Mouse (Mus musculus) liver, embryonic 12.5 days (tissue): ENCODE data around the gene 4930579F01Rik. TPM values are rescaled to one million over a fixed set of nuclear protein-coding genes. Genes with fewer than 3 reads are reported as not detected.

ENCODE experiments used
- ATAC-seq: fragments of 200-750 bp; cut with Nextera tagmentation; 2 replicates; pipeline ENCODE4 v1.8.0; 2017; ENCODE audit warnings: moderate number of reproducible peaks, mild to moderate bottlenecking, moderate library complexity
- H3K27ac ChIP-seq: fragments of 300-500 bp; sonication (generic); 2 replicates; pipeline ENCODE4 v1.5.1; 2016; ENCODE audit warnings: mild to moderate bottlenecking
- H3K27me3 ChIP-seq: fragments of 300-500 bp; sonication (generic); replicated peaks from 2 replicates; pipeline ENCODE4 v1.6.1; 2016; ENCODE audit warnings: mild to moderate bottlenecking, moderate library complexity
- H3K36me3 ChIP-seq: fragments of 300-500 bp; sonication (generic); 2 replicates; pipeline ENCODE4 v1.6.1; 2016; ENCODE audit warnings: mild to moderate bottlenecking, moderate library complexity
- H3K4me1 ChIP-seq: fragments of 300-500 bp; sonication (generic); 2 replicates; pipeline ENCODE4 v1.6.1; 2016
- H3K4me2 ChIP-seq: fragments of 300-500 bp; sonication (generic); 2 replicates; pipeline ENCODE4 v1.6.1; 2016; ENCODE audit warnings: mild to moderate bottlenecking, moderate library complexity
- H3K4me3 ChIP-seq: fragments of 300-500 bp; sonication (generic); 2 replicates; pipeline ENCODE4 v1.5.1; 2016; ENCODE audit warnings: mild to moderate bottlenecking, moderate library complexity
- H3K9ac ChIP-seq: fragments of 300-500 bp; sonication (generic); 2 replicates; pipeline ENCODE4 v1.6.1; 2016; ENCODE audit warnings: mild to moderate bottlenecking, moderate library complexity
- H3K9me3 ChIP-seq: fragments of 300-500 bp; sonication (generic); replicated peaks from 2 replicates; pipeline ENCODE4 v1.6.1; 2016; ENCODE audit warnings: mild to moderate bottlenecking, moderate library complexity
- WGBS: fragments of 180-500 bp; shearing (Covaris S2); methylation state at CpG from one replicate; pipeline ENCODE4 v1.1.7; 2016; ENCODE audit not compliant: insufficient replicate concordance; 5-methylcytosine and 5-hydroxymethylcytosine counted together
- polyA plus RNA-seq: library from polyadenylated mRNA; unstranded; fragments of >200 nt; fragmentation: Nextera tagmentation; extraction: Ambion mirVana; gene quantifications from 2 replicates; pipeline ENCODE4 v1.2.1, GENCODE M21; 2016

The 4930579F01Rik gene
- polyA plus RNA-seq, 1 experiment from 2014 or later = not detected

DNA sequence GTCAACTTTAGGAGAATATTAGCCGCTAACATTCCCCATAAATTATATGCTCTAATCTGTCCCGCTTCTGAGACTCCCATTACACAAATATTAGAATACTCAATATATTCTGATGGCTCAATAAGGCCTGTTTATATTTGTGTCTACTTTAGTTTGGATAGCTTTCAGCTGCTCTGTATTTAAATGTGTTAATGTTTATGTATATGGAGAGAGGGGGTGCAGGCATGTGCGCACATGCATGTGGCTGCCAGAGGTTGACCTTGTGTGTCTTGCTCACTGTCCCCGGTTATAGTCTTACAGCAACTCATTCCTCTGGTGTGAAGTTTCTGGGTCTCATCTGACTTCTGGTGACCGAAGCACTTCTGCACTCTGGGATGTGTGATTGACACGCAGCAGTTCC, 18.1 kb downstream of the 4930579F01Rik start:
- Histone ChIP-seq H3K9ac (no peak overlapping the region), H3K36me3 (no peaks in the 10 kb centered on the region), H3K27ac (no peak overlapping the region), H3K4me3 (no peak overlapping the region), H3K27me3 (no peaks in the 10 kb centered on the region), H3K9me3 (no peaks in the 10 kb centered on the region), H3K4me1 (no peaks in the 10 kb centered on the region), H3K4me2 (no peak overlapping the region)
- no peak for ATAC-seq
- WGBS = 80% methylated on average over 6 of the region's 6 CpGs

DNA sequence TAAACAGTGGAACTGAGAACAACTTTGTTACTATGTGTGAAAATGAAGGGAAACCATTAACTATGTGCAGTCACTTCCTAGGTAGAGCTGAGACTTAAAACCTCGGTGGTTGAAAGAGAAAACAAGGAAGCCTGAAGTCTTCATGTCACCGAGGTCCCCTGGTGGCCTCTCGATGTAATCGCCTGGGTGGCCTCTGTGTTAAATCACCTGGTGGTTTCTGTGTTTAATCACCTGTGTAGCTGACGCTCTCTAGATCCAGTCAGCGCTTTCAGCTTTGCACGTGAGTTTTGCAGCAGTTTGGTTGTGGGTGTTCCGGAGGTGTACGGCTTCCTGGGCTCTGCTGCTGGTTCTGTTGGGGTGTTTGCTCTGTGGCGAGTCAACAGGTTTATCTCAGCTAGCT, 20.3 kb downstream of the 4930579F01Rik start:
- H3K4me2 ChIP-seq = no peak overlapping the region
- no peak overlapping the region for H3K4me3 ChIP-seq
- H3K27me3 ChIP-seq = no peaks in the 10 kb centered on the region
- H3K9me3 ChIP-seq = no peaks in the 10 kb centered on the region
- no peak overlapping the region for H3K9ac ChIP-seq
- H3K27ac ChIP-seq = no peak overlapping the region
- WGBS = 67% methylated on average over 10 of the region's 10 CpGs
- no peaks in the 10 kb centered on the region for H3K36me3 ChIP-seq
- H3K4me1 ChIP-seq = no peaks in the 10 kb centered on the region
- no peak for ATAC-seq

DNA sequence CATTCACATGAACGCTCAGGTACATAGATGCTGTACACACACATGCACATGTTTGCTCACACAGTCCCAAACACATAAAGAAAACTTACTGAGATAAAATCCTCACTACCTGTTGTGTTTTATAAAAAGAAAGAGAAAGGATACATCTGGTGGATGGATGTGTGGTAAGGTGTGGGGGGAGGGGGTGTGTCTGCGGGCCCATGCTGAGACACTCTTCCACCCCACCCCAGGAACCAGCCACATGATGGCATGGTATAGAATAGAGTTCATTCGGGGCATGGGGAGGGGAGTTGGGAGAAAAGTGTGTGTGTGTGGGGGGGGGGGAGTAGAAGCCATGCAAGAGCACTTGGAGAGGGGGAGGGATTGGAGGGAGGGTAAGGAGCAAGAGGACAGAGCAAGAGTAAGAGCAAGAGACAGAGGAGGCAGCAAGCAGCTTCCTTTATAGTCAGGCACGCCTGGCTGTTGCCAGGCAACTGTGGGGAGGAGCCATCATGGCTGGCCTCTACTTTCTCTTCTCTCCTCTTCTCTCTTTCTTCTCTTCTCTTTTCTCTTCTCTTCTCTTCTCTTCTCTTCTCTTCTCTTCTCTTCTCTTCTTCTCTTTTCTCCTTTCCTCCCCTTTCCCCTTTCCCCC, 31.0 kb downstream of the 4930579F01Rik start:
- Histone ChIP-seq H3K4me3 (no peak overlapping the region), H3K36me3 (0 out of 2 replicates have a peak, but pooled peaks cover 2% of the 10 kb centered on the region), H3K9ac (no peak overlapping the region), H3K27ac (no peak overlapping the region), H3K4me2 (no peak overlapping the region), H3K4me1 (no peaks in the 10 kb centered on the region), H3K27me3 (no peaks in the 10 kb centered on the region), H3K9me3 (no peaks in the 10 kb centered on the region)
- no peak for ATAC-seq
- 43% methylated on average over 4 of the region's 4 CpGs for WGBS

- ATAC-seq = no peak
- Histone ChIP-seq H3K4me3 (no peak overlapping the region), H3K27ac (no peak overlapping the region), H3K27me3 (no peaks in the 10 kb centered on the region), H3K9me3 (no peaks in the 10 kb centered on the region), H3K4me2 (no peak overlapping the region), H3K36me3 (peaks cover 8% of the 10 kb centered on the region; the same call in 1 of the 2 replicates), H3K4me1 (no peaks in the 10 kb centered on the region), H3K9ac (no peak overlapping the region)
- WGBS = 75% methylated on average over 10 of the region's 10 CpGs
These were observed 32.0 kb downstream of the 4930579F01Rik start for GRCm38 (mm10) chr3:138161623-138162022.

DNA sequence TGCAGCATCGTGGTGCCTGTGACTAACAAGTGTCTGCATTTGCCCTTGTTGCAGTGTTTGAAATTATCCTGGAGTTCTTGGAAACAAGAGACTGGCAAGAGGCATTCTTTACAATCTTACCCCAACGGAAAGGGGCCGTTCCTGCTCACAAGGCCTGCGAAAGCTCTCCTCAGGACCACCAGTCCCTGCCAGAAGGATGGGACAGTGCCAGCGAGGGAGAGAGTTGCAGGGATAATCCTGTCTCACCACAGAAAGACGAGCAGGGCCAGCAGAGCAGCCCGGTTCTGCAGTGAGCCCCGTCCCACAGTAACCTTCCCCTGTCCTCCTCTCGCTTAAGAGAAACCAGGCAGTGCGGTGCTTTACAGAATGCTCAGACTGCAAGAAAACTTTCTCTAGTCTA, 37.0 kb downstream of the 4930579F01Rik start:
- 74% methylated on average over 10 of the region's 10 CpGs for WGBS
- Histone ChIP-seq H3K36me3 (peaks cover 44% of the 10 kb centered on the region), H3K27me3 (no peaks in the 10 kb centered on the region), H3K9me3 (no peaks in the 10 kb centered on the region), H3K4me2 (no peak overlapping the region), H3K4me3 (no peak overlapping the region), H3K9ac (no peak overlapping the region), H3K4me1 (no peaks in the 10 kb centered on the region), H3K27ac (no peak overlapping the region)
- no peak for ATAC-seq

DNA sequence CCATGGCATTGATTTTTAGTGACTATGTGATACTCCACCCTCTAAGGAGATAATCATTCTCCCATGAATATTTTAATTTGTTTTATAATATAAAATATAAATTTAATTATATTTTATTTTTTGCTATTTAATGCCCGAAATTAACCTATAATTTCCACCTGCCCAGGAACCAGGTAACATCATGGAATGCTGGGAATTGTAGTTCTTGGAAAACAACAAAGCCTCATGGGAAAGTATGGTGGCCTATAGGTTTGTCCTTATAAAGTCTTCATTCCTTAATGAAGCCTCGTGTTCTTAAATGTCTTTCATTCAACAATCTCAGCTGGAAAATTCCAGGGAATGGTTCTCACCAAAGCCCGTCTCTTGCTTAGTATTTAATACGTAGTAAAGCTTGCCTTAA, 38.6 kb downstream of the 4930579F01Rik start:
- H3K9ac ChIP-seq = no peak overlapping the region
- WGBS = 74% methylated on average over 4 of the region's 4 CpGs
- H3K9me3 ChIP-seq = no peaks in the 10 kb centered on the region
- H3K36me3 ChIP-seq = peaks cover 55% of the 10 kb centered on the region
- H3K4me3 ChIP-seq = no peak overlapping the region
- no peaks in the 10 kb centered on the region for H3K4me1 ChIP-seq
- no peak overlapping the region for H3K4me2 ChIP-seq
- H3K27ac ChIP-seq = no peak overlapping the region
- no peaks in the 10 kb centered on the region for H3K27me3 ChIP-seq
- ATAC-seq = no peak

DNA sequence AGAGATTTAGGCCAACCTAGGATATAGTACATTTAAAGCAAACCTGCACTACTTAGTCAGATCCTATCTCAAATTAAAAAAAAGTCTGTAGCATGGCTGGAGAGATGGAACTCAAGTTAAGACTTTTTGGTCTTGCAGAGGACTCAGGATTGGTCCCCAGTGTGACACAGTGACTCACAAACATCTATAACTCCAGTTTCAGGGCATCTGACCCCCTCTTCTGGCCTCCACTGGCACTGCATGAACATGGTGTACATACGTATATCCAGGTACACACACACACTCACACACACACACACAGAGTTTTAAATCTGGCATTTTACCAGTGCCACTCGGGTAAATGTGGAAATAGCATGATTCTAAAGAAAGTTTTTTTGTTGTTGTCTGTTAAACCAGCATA, 44.8 kb downstream of the 4930579F01Rik start:
- H3K36me3 ChIP-seq = peaks cover 48% of the 10 kb centered on the region
- 87% methylated on average over 2 of the region's 2 CpGs for WGBS
- H3K27me3 ChIP-seq = no peaks in the 10 kb centered on the region
- no peak for ATAC-seq
- H3K9me3 ChIP-seq = no peaks in the 10 kb centered on the region
- H3K27ac ChIP-seq = no peak overlapping the region
- H3K9ac ChIP-seq = no peak overlapping the region
- H3K4me1 ChIP-seq = no peaks in the 10 kb centered on the region
- no peak overlapping the region for H3K4me2 ChIP-seq
- no peak overlapping the region for H3K4me3 ChIP-seq

DNA sequence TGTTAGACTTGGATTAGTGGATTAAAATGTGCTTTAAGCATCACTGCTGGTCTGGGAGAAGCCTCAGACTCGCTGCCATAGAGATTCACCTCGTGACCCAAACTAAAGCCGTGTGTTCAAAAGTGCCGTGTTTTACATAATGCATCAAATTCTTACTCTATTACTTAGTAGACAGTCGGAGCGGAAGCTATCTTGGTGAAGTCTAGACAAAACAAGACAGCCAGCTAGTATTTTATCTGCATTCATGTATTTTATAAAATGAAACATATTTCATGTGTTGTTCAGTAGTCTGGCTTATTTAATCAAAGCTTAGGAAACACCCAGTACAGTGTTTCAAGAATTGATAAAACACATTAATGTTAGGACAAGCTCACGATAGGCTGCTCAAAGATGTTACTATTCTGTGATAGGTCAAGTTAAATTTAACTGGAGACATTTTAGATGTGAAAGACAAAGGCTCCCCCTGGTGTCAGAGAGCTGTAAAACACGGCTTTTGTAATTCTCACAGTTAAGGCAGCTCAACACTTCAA, 48.9 kb downstream of the 4930579F01Rik start, which contains the start of gene Mttp:
Gene Mttp, minus strand, starts transcription at position 327 of the 530 bp plus-strand sequence.
- Histone ChIP-seq H3K9me3 (no peaks in the 10 kb centered on the region), H3K4me3 (peak within 1 kb of the TSS; percentile 77), H3K9ac (peak within 1 kb of the TSS; percentile 82), H3K27me3 (no peaks in the 10 kb centered on the region), H3K27ac (peak within 1 kb of the TSS; percentile 98), H3K36me3 (peaks cover 18% of the 10 kb centered on the region), H3K4me1 (peaks cover 4% of the 10 kb centered on the region), H3K4me2 (peak within 1 kb of the TSS; percentile 83)
- WGBS = 2% methylated on average over 8 of the region's 8 CpGs
- ATAC-seq = peak; percentile 47

DNA sequence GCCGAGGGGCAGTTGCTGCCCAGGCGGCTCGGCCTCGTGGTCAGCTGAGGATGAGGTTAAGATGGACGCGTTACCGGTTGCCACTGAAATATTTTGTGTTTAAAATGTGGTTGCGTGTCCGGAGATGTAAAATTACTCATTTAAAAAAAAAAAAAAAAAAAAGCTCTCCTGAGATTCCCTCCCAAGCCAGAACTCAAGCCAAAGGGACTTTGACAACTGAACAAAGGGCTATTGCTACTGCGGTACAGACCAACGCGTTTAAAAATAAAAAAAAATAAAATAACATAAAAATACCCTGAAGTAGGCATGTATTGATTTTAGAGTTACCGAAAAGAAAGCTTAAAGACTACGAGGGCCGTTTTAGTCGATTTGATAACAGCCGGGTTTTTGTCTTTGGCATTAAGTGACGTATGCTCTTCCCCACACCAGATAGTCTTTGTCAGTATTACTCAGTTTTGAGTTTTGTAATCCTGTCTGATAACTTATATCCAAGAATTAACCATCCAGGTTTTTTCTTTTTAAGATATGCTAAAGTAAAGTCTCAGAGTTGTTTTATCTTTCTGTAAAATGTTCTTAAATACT, 49.5 kb downstream of the 4930579F01Rik start:
- peak overlapping the region; percentile 82 for H3K9ac ChIP-seq
- no peak for ATAC-seq
- peak overlapping the region; percentile 77 for H3K4me3 ChIP-seq
- WGBS = under 1% methylated on average over 18 of the region's 18 CpGs
- peak overlapping the region; percentile 98 for H3K27ac ChIP-seq
- H3K9me3 ChIP-seq = no peaks in the 10 kb centered on the region
- H3K4me2 ChIP-seq = peak overlapping the region; percentile 83
- H3K36me3 ChIP-seq = peaks cover 12% of the 10 kb centered on the region
- H3K4me1 ChIP-seq = peaks cover 4% of the 10 kb centered on the region
- H3K27me3 ChIP-seq = no peaks in the 10 kb centered on the region

DNA sequence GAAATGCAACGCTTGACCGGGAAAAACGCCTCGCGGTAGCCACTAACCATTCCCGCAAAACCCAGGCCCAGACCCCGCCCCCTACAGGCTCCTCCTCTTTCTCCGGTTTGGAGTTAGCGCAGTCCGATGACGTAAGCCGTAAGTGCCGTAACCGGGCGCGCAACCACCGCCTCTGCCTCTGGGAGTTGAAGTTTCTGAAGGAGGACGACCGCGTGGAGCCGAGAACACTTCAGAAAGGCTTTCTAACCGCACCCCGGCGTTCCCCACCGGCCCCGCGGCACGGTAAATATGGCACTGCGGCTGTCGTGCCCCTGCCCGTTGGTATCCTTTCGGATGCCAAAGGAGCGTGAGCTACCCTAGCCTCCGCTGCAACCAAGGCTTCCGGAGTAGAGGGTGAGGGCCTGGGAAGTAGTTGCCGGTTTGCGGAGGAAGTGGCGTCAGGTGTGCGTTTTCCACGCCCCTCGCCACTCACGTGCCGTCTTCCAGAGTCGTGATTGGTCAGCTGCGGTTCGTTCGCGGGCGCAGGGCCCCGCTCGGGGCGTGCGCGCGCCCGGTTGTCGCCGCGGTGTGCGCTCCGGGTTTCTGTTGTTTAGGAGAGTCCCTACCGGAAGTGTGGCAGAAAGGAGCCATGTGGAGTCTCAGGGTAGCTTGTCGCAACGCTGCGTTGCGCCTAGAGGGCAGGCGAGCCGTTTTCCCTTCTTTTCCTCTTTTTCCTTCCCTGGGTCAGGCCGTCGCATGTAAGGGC, 50.1 kb downstream of the 4930579F01Rik start, which contains the start of gene Trmt10a:
Gene Trmt10a, plus strand, starts transcription at position 134 of the 745 bp plus-strand sequence.
- H3K27ac ChIP-seq = peak within 1 kb of the TSS; percentile 98
- peak within 1 kb of the TSS; percentile 83 for H3K4me2 ChIP-seq
- peaks cover 4% of the 10 kb centered on the region for H3K4me1 ChIP-seq
- H3K27me3 ChIP-seq = no peaks in the 10 kb centered on the region
- peak within 1 kb of the TSS; percentile 77 for H3K4me3 ChIP-seq
- under 1% methylated on average over 70 of the region's 70 CpGs for WGBS
- no peaks in the 10 kb centered on the region for H3K9me3 ChIP-seq
- peaks cover 6% of the 10 kb centered on the region; the same call in 1 of the 2 replicates for H3K36me3 ChIP-seq
- peak within 1 kb of the TSS; percentile 82 for H3K9ac ChIP-seq
- ATAC-seq = peak; percentile 94

GRCm38 (mm10) chr3:138142733-138143314, 50.8 kb downstream of the 4930579F01Rik start:
- 6% methylated on average over 12 of the region's 12 CpGs for WGBS

More at GRCm38 (mm10) chr3:138142733-138143314, 50.8 kb downstream of the 4930579F01Rik start:
- Histone ChIP-seq H3K36me3 (0 out of 2 replicates have a peak, but pooled peaks cover 5% of the 10 kb centered on the region), H3K4me2 (peak overlapping the region; percentile 83), H3K4me1 (peaks cover 4% of the 10 kb centered on the region), H3K9ac (peak overlapping the region; percentile 82), H3K4me3 (peak overlapping the region; percentile 77), H3K27me3 (no peaks in the 10 kb centered on the region), H3K27ac (peak overlapping the region; percentile 98), H3K9me3 (no peaks in the 10 kb centered on the region)
- ATAC-seq = no peak
